Mouse (Mus musculus): ENCODE data around the gene Kctd12. TPM values are rescaled to one million over a fixed set of nuclear protein-coding genes. Genes with fewer than 3 reads are reported as not detected.

The Kctd12 gene
- polyA plus RNA-seq, 1 experiment from 2014 or later = 21.2 TPM

- ATAC-seq (ENCODE audit: low read depth) = no peak
- Histone ChIP-seq H3K4me2 (ENCODE audit: low read depth, low read length) (no peak overlapping the region), H3K36me3 (ENCODE audit: control insufficient read depth, insufficient read depth, low read length) (no peaks in the 10 kb centered on the region), H3K27me3 (ENCODE audit: control insufficient read depth, insufficient read depth, low read length) (no peaks in the 10 kb centered on the region), H3K27ac (ENCODE audit: low read depth, low read length) (no peak overlapping the region), H3K4me1 (ENCODE audit: control insufficient read depth, insufficient read depth, low read length) (no peaks in the 10 kb centered on the region), H3K9me3 (ENCODE audit: control insufficient read depth, low read length) (no peaks in the 10 kb centered on the region), H3K9ac (replicated peaks; ENCODE audit: low read depth, low read length) (no peak overlapping the region), H3K4me3 (ENCODE audit: low read depth, low read length) (no peak overlapping the region)
- WGBS = 61% methylated on average over 3 of the region's 3 CpGs
Observed at GRCm38 (mm10) chr14:102990765-102991164, 8.3 kb upstream of the Kctd12 start.

GRCm38 (mm10) chr14:102989866-102990265 lies 7.4 kb upstream of the Kctd12 start:
- H3K9ac ChIP-seq (replicated peaks; ENCODE audit: low read depth, low read length) = no peak overlapping the region
- WGBS = 62% methylated on average over 5 of the region's 5 CpGs
- no peaks in the 10 kb centered on the region for H3K4me1 ChIP-seq (ENCODE audit: control insufficient read depth, insufficient read depth, low read length)
- no peak overlapping the region for H3K27ac ChIP-seq (ENCODE audit: low read depth, low read length)
- H3K4me2 ChIP-seq (ENCODE audit: low read depth, low read length) = no peak overlapping the region
- ATAC-seq (ENCODE audit: low read depth) = no peak
- H3K36me3 ChIP-seq (ENCODE audit: control insufficient read depth, insufficient read depth, low read length) = no peaks in the 10 kb centered on the region
- H3K9me3 ChIP-seq (ENCODE audit: control insufficient read depth, low read length) = no peaks in the 10 kb centered on the region
- H3K4me3 ChIP-seq (ENCODE audit: low read depth, low read length) = no peak overlapping the region
- no peaks in the 10 kb centered on the region for H3K27me3 ChIP-seq (ENCODE audit: control insufficient read depth, insufficient read depth, low read length)

DNA sequence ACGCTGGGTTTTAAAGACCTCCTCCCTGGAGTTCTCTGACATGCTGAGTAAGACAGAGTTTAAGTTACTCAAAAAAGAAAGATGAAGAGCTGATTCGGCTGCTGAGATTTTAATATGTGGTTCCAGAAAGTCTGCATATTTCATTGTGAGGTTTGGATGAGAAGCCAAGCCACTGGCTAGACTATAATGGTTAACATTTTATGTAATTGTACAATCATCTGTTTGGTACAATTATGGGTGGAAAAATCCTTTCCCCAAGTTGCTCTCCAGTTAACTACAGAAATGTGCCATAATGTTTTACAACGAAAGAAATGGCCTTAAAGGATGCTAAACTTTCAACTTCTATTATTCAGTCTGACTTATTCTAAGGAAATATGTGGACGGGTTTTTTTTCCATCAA lies 6.8 kb upstream of the Kctd12 start:
- no peaks in the 10 kb centered on the region for H3K27me3 ChIP-seq (ENCODE audit: control insufficient read depth, insufficient read depth, low read length)
- 85% methylated on average over 4 of the region's 4 CpGs for WGBS
- no peaks in the 10 kb centered on the region for H3K4me1 ChIP-seq (ENCODE audit: control insufficient read depth, insufficient read depth, low read length)
- H3K36me3 ChIP-seq (ENCODE audit: control insufficient read depth, insufficient read depth, low read length) = no peaks in the 10 kb centered on the region
- H3K4me2 ChIP-seq (ENCODE audit: low read depth, low read length) = no peak overlapping the region
- H3K4me3 ChIP-seq (ENCODE audit: low read depth, low read length) = no peak overlapping the region
- H3K9me3 ChIP-seq (ENCODE audit: control insufficient read depth, low read length) = no peaks in the 10 kb centered on the region
- no peak for ATAC-seq (ENCODE audit: low read depth)
- no peak overlapping the region for H3K9ac ChIP-seq (replicated peaks; ENCODE audit: low read depth, low read length)
- H3K27ac ChIP-seq (ENCODE audit: low read depth, low read length) = no peak overlapping the region

GRCm38 (mm10) chr14:102987626-102988025 lies 5.2 kb upstream of the Kctd12 start:
- Histone ChIP-seq H3K9ac (replicated peaks; ENCODE audit: low read depth, low read length) (no peak overlapping the region), H3K36me3 (ENCODE audit: control insufficient read depth, insufficient read depth, low read length) (no peaks in the 10 kb centered on the region), H3K9me3 (ENCODE audit: control insufficient read depth, low read length) (no peaks in the 10 kb centered on the region), H3K27ac (ENCODE audit: low read depth, low read length) (no peak overlapping the region), H3K4me3 (ENCODE audit: low read depth, low read length) (no peak overlapping the region), H3K27me3 (ENCODE audit: control insufficient read depth, insufficient read depth, low read length) (no peaks in the 10 kb centered on the region), H3K4me2 (ENCODE audit: low read depth, low read length) (no peak overlapping the region), H3K4me1 (ENCODE audit: control insufficient read depth, insufficient read depth, low read length) (no peaks in the 10 kb centered on the region)
- WGBS = 85% methylated on average over 5 of the region's 5 CpGs
- no peak for ATAC-seq (ENCODE audit: low read depth)

GRCm38 (mm10) chr14:102983686-102984085 lies 1.2 kb upstream of the Kctd12 start:
- no peaks in the 10 kb centered on the region for H3K36me3 ChIP-seq (ENCODE audit: control insufficient read depth, insufficient read depth, low read length)
- H3K4me2 ChIP-seq (ENCODE audit: low read depth, low read length) = no peak overlapping the region
- 76% methylated on average over 8 of the region's 8 CpGs for WGBS
- peaks cover 4% of the 10 kb centered on the region; the same call in 1 of the 2 replicates for H3K4me1 ChIP-seq (ENCODE audit: control insufficient read depth, insufficient read depth, low read length)
- H3K9me3 ChIP-seq (ENCODE audit: control insufficient read depth, low read length) = no peaks in the 10 kb centered on the region
- no peaks in the 10 kb centered on the region for H3K27me3 ChIP-seq (ENCODE audit: control insufficient read depth, insufficient read depth, low read length)
- H3K9ac ChIP-seq (replicated peaks; ENCODE audit: low read depth, low read length) = no peak overlapping the region
- no peak overlapping the region for H3K4me3 ChIP-seq (ENCODE audit: low read depth, low read length)
- H3K27ac ChIP-seq (ENCODE audit: low read depth, low read length) = no peak overlapping the region
- no peak for ATAC-seq (ENCODE audit: low read depth)

- Histone ChIP-seq H3K27ac (ENCODE audit: low read depth, low read length) (peak overlapping the region; percentile 72), H3K27me3 (ENCODE audit: control insufficient read depth, insufficient read depth, low read length) (no peaks in the 10 kb centered on the region), H3K36me3 (ENCODE audit: control insufficient read depth, insufficient read depth, low read length) (no peaks in the 10 kb centered on the region), H3K4me2 (ENCODE audit: low read depth, low read length) (peak overlapping the region; percentile 89), H3K4me3 (ENCODE audit: low read depth, low read length) (peak overlapping the region; percentile 77), H3K4me1 (ENCODE audit: control insufficient read depth, insufficient read depth, low read length) (peaks cover 4% of the 10 kb centered on the region; the same call in 1 of the 2 replicates), H3K9me3 (ENCODE audit: control insufficient read depth, low read length) (no peaks in the 10 kb centered on the region), H3K9ac (replicated peaks; ENCODE audit: low read depth, low read length) (peak overlapping the region; percentile 76)
- ATAC-seq (ENCODE audit: low read depth) = peak; percentile 63; the same call in 1 of the 2 replicates
- WGBS = under 1% methylated on average over 65 of the region's 76 CpGs
Observed at GRCm38 (mm10) chr14:102982016-102982626, 316 bp downstream of the Kctd12 start.

GRCm38 (mm10) chr14:102981441-102982015 lies 909 bp downstream of the Kctd12 start:
- H3K36me3 ChIP-seq (ENCODE audit: control insufficient read depth, insufficient read depth, low read length) = no peaks in the 10 kb centered on the region
- WGBS = under 1% methylated on average over 53 of the region's 62 CpGs
- peak; percentile 62 for ATAC-seq (ENCODE audit: low read depth)

GRCm38 (mm10) chr14:102980986-102981385 lies 1.5 kb downstream of the Kctd12 start:
- WGBS = 7% methylated on average over 14 of the region's 14 CpGs
- Histone ChIP-seq H3K4me2 (ENCODE audit: low read depth, low read length) (peak overlapping the region; percentile 89), H3K9ac (replicated peaks; ENCODE audit: low read depth, low read length) (peak overlapping the region; percentile 76), H3K36me3 (ENCODE audit: control insufficient read depth, insufficient read depth, low read length) (no peaks in the 10 kb centered on the region), H3K27me3 (ENCODE audit: control insufficient read depth, insufficient read depth, low read length) (no peaks in the 10 kb centered on the region), H3K9me3 (ENCODE audit: control insufficient read depth, low read length) (no peaks in the 10 kb centered on the region), H3K4me3 (ENCODE audit: low read depth, low read length) (peak overlapping the region; percentile 77), H3K27ac (ENCODE audit: low read depth, low read length) (no peak overlapping the region), H3K4me1 (ENCODE audit: control insufficient read depth, insufficient read depth, low read length) (peaks cover 4% of the 10 kb centered on the region; the same call in 1 of the 2 replicates)
- no peak for ATAC-seq (ENCODE audit: low read depth)

More at GRCm38 (mm10) chr14:102981441-102982015, 909 bp downstream of the Kctd12 start:
- no peaks in the 10 kb centered on the region for H3K9me3 ChIP-seq (ENCODE audit: control insufficient read depth, low read length)
- H3K4me1 ChIP-seq (ENCODE audit: control insufficient read depth, insufficient read depth, low read length) = peaks cover 4% of the 10 kb centered on the region; the same call in 1 of the 2 replicates
- no peaks in the 10 kb centered on the region for H3K27me3 ChIP-seq (ENCODE audit: control insufficient read depth, insufficient read depth, low read length)
- H3K4me2 ChIP-seq (ENCODE audit: low read depth, low read length) = peak overlapping the region; percentile 89
- peak overlapping the region; percentile 72 for H3K27ac ChIP-seq (ENCODE audit: low read depth, low read length)
- peak overlapping the region; percentile 76 for H3K9ac ChIP-seq (replicated peaks; ENCODE audit: low read depth, low read length)
- peak overlapping the region; percentile 77 for H3K4me3 ChIP-seq (ENCODE audit: low read depth, low read length)

DNA sequence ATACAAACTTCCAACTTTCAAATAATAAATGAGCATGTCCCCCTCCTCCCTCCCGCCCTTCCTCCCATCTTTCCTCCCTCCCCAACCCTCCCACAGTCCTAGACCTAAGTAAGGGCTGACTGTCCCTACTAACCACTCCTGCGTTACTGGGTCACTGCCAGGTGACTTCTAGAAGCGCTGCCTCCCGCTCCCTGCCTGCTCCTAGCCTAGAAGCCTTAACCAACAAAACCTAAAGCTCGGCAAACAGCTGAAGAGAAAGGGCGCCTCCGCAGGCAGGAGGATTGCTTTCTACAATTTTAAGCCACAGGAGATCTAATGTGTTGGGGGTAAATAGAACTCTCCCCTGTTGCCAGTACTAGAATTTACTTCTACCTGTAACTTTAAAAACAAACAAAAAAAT lies 2.0 kb downstream of the Kctd12 start:
- Histone ChIP-seq H3K36me3 (ENCODE audit: control insufficient read depth, insufficient read depth, low read length) (no peaks in the 10 kb centered on the region), H3K27ac (ENCODE audit: low read depth, low read length) (no peak overlapping the region), H3K27me3 (ENCODE audit: control insufficient read depth, insufficient read depth, low read length) (no peaks in the 10 kb centered on the region), H3K4me3 (ENCODE audit: low read depth, low read length) (peak overlapping the region; percentile 77), H3K9ac (replicated peaks; ENCODE audit: low read depth, low read length) (peak overlapping the region; percentile 76), H3K4me2 (ENCODE audit: low read depth, low read length) (peak overlapping the region; percentile 89), H3K4me1 (ENCODE audit: control insufficient read depth, insufficient read depth, low read length) (peaks cover 4% of the 10 kb centered on the region; the same call in 1 of the 2 replicates), H3K9me3 (ENCODE audit: control insufficient read depth, low read length) (no peaks in the 10 kb centered on the region)
- ATAC-seq (ENCODE audit: low read depth) = no peak
- WGBS = 14% methylated on average over 7 of the region's 7 CpGs
